Mouse (Mus musculus): ENCODE results near the gene Filip1. TPM values are rescaled to one million over a fixed set of nuclear protein-coding genes. Genes with fewer than 3 reads are reported as not detected.
A peak's percentile ranks its signal among the peaks of the same experiment; 100 is the strongest.

The Filip1 gene
- polyA plus RNA-seq, 1 experiment from 2014 or later = 3.5 TPM

GRCm38 (mm10) chr9:79807178-79807577 is 205.5 kb downstream of the Filip1 start:
- Histone ChIP-seq H3K27ac (replicated peaks; ENCODE audit: low read depth, low read length) (no peak overlapping the region), H3K4me3 (ENCODE audit: low read depth, low read length) (no peak overlapping the region), H3K36me3 (replicated peaks; ENCODE audit: control insufficient read depth, insufficient read depth, low read depth, low read length) (no peaks in the 10 kb centered on the region), H3K27me3 (ENCODE audit: control insufficient read depth, insufficient read depth, low read length) (no peaks in the 10 kb centered on the region), H3K4me2 (ENCODE audit: low read depth, low read length) (no peak overlapping the region), H3K4me1 (ENCODE audit: control insufficient read depth, insufficient read depth, low read length) (no peaks in the 10 kb centered on the region), H3K9ac (replicated peaks; ENCODE audit: low read length) (no peak overlapping the region), H3K9me3 (replicated peaks; ENCODE audit: control insufficient read depth, low read length) (no peaks in the 10 kb centered on the region)
- ATAC-seq (replicated peaks; ENCODE audit: insufficient number of reproducible peaks, low FRiP score, low TSS enrichment, low read depth) (no peak), DNase-seq (ENCODE audit: low spot score) (no peak)
- WGBS = 43% methylated on average over 4 of the region's 4 CpGs

DNA sequence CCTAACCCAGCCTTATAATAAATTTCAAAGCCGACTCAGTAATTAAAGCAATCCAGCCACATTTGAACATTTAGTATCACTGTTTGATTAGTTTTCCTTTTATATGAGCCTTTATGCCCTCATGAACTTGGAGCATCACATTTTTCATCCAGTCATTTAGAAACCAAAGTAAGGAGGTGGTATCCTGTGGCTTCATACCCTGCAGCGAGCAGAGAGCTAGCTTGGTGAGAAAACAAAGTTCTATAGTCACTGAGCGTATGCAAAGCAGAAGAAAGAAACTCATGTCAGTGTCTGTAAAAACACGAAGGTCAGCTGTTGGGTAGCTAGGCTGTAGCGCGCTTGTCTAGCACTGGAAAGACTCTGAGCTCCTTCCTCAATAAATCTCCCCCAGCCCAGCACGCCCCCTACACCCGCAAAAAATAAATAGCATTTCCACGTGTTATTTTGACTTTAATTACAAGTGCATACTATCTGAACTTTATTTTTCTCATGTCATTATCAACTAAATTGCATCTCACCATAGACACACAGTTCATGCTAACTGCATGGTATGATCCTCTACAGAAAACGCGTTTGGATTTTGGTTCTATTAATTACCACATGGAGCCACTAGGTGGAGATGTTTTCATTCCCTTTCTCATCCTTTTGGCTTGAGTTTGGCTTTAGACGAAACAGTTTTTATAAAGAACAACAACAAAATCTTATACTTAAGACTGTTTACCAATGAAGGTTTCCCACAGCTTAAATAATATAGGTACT is 206.2 kb downstream of the Filip1 start:
- H3K27me3 ChIP-seq (ENCODE audit: control insufficient read depth, insufficient read depth, low read length) = no peaks in the 10 kb centered on the region
- 52% methylated on average over 12 of the region's 12 CpGs for WGBS
- H3K4me2 ChIP-seq (ENCODE audit: low read depth, low read length) = no peak overlapping the region
- DNase-seq (ENCODE audit: low spot score) = peak; percentile 78
- H3K9me3 ChIP-seq (replicated peaks; ENCODE audit: control insufficient read depth, low read length) = no peaks in the 10 kb centered on the region
- no peak for ATAC-seq (replicated peaks; ENCODE audit: insufficient number of reproducible peaks, low FRiP score, low TSS enrichment, low read depth)
- no peaks in the 10 kb centered on the region for H3K36me3 ChIP-seq (replicated peaks; ENCODE audit: control insufficient read depth, insufficient read depth, low read depth, low read length)
- no peaks in the 10 kb centered on the region for H3K4me1 ChIP-seq (ENCODE audit: control insufficient read depth, insufficient read depth, low read length)
- H3K9ac ChIP-seq (replicated peaks; ENCODE audit: low read length) = no peak overlapping the region
- no peak overlapping the region for H3K4me3 ChIP-seq (ENCODE audit: low read depth, low read length)
- no peak overlapping the region for H3K27ac ChIP-seq (replicated peaks; ENCODE audit: low read depth, low read length)

GRCm38 (mm10) chr9:79805426-79805825 is 207.2 kb downstream of the Filip1 start:
- H3K9me3 ChIP-seq (replicated peaks; ENCODE audit: control insufficient read depth, low read length) = no peaks in the 10 kb centered on the region
- no peaks in the 10 kb centered on the region for H3K4me1 ChIP-seq (ENCODE audit: control insufficient read depth, insufficient read depth, low read length)
- no peak overlapping the region for H3K4me3 ChIP-seq (ENCODE audit: low read depth, low read length)
- H3K27ac ChIP-seq (replicated peaks; ENCODE audit: low read depth, low read length) = no peak overlapping the region
- ATAC-seq (replicated peaks; ENCODE audit: insufficient number of reproducible peaks, low FRiP score, low TSS enrichment, low read depth) (no peak), DNase-seq (ENCODE audit: low spot score) (no peak)
- no peak overlapping the region for H3K4me2 ChIP-seq (ENCODE audit: low read depth, low read length)
- no peaks in the 10 kb centered on the region for H3K36me3 ChIP-seq (replicated peaks; ENCODE audit: control insufficient read depth, insufficient read depth, low read depth, low read length)
- WGBS = 85% methylated on average over 10 of the region's 10 CpGs
- H3K9ac ChIP-seq (replicated peaks; ENCODE audit: low read length) = no peak overlapping the region
- no peaks in the 10 kb centered on the region for H3K27me3 ChIP-seq (ENCODE audit: control insufficient read depth, insufficient read depth, low read length)

- 60% methylated on average over 7 of the region's 7 CpGs for WGBS
- Histone ChIP-seq H3K36me3 (replicated peaks; ENCODE audit: control insufficient read depth, insufficient read depth, low read depth, low read length) (no peaks in the 10 kb centered on the region), H3K27ac (replicated peaks; ENCODE audit: low read depth, low read length) (no peak overlapping the region), H3K4me3 (ENCODE audit: low read depth, low read length) (no peak overlapping the region), H3K27me3 (ENCODE audit: control insufficient read depth, insufficient read depth, low read length) (no peaks in the 10 kb centered on the region), H3K9ac (replicated peaks; ENCODE audit: low read length) (no peak overlapping the region), H3K4me1 (ENCODE audit: control insufficient read depth, insufficient read depth, low read length) (no peaks in the 10 kb centered on the region), H3K4me2 (ENCODE audit: low read depth, low read length) (no peak overlapping the region), H3K9me3 (replicated peaks; ENCODE audit: control insufficient read depth, low read length) (no peaks in the 10 kb centered on the region)
- ATAC-seq (replicated peaks; ENCODE audit: insufficient number of reproducible peaks, low FRiP score, low TSS enrichment, low read depth) (no peak), DNase-seq (ENCODE audit: low spot score) (peak; percentile 10)
Measured at GRCm38 (mm10) chr9:79796461-79797135, 216.1 kb downstream of the Filip1 start.

GRCm38 (mm10) chr9:79795076-79795475 is 217.6 kb downstream of the Filip1 start:
- no peak overlapping the region for H3K27ac ChIP-seq (replicated peaks; ENCODE audit: low read depth, low read length)
- no peak overlapping the region for H3K9ac ChIP-seq (replicated peaks; ENCODE audit: low read length)
- no peaks in the 10 kb centered on the region for H3K27me3 ChIP-seq (ENCODE audit: control insufficient read depth, insufficient read depth, low read length)
- no peak for ATAC-seq (replicated peaks; ENCODE audit: insufficient number of reproducible peaks, low FRiP score, low TSS enrichment, low read depth)
- WGBS = 88% methylated on average over 1 of the region's 1 CpGs
- H3K4me1 ChIP-seq (ENCODE audit: control insufficient read depth, insufficient read depth, low read length) = no peaks in the 10 kb centered on the region
- H3K4me3 ChIP-seq (ENCODE audit: low read depth, low read length) = no peak overlapping the region
- H3K4me2 ChIP-seq (ENCODE audit: low read depth, low read length) = no peak overlapping the region
- H3K36me3 ChIP-seq (replicated peaks; ENCODE audit: control insufficient read depth, insufficient read depth, low read depth, low read length) = no peaks in the 10 kb centered on the region
- no peak for DNase-seq (ENCODE audit: low spot score)
- H3K9me3 ChIP-seq (replicated peaks; ENCODE audit: control insufficient read depth, low read length) = no peaks in the 10 kb centered on the region

GRCm38 (mm10) chr9:79792841-79793835 is 219.5 kb downstream of the Filip1 start, which contains the start of gene Tmem30a:
Gene Tmem30a, minus strand, starts transcription at chr9:79793507.
- Histone ChIP-seq H3K4me2 (ENCODE audit: low read depth, low read length) (peak within 1 kb of the TSS; percentile 58), H3K36me3 (replicated peaks; ENCODE audit: control insufficient read depth, insufficient read depth, low read depth, low read length) (no peaks in the 10 kb centered on the region), H3K9me3 (replicated peaks; ENCODE audit: control insufficient read depth, low read length) (no peaks in the 10 kb centered on the region), H3K4me3 (ENCODE audit: low read depth, low read length) (peak within 1 kb of the TSS; percentile 95), H3K27me3 (ENCODE audit: control insufficient read depth, insufficient read depth, low read length) (no peaks in the 10 kb centered on the region), H3K27ac (replicated peaks; ENCODE audit: low read depth, low read length) (peak within 1 kb of the TSS; percentile 87), H3K9ac (replicated peaks; ENCODE audit: low read length) (peak within 1 kb of the TSS; percentile 91), H3K4me1 (ENCODE audit: control insufficient read depth, insufficient read depth, low read length) (no peaks in the 10 kb centered on the region)
- peak; percentile 96 for DNase-seq (ENCODE audit: low spot score)
- WGBS = under 1% methylated on average over 89 of the region's 91 CpGs
- peak; percentile 97 for ATAC-seq (replicated peaks; ENCODE audit: insufficient number of reproducible peaks, low FRiP score, low TSS enrichment, low read depth)

- H3K4me3 ChIP-seq (ENCODE audit: low read depth, low read length) = no peak overlapping the region
- DNase-seq (ENCODE audit: low spot score) = no peak
- whole genome bisulfite sequencing = 83% methylated on average over 2 of the region's 2 CpGs
- no peaks in the 10 kb centered on the region for H3K27me3 ChIP-seq (ENCODE audit: control insufficient read depth, insufficient read depth, low read length)
- H3K9ac ChIP-seq (replicated peaks; ENCODE audit: low read length) = no peak overlapping the region
- no peaks in the 10 kb centered on the region for H3K9me3 ChIP-seq (replicated peaks; ENCODE audit: control insufficient read depth, low read length)
- no peaks in the 10 kb centered on the region for H3K36me3 ChIP-seq (replicated peaks; ENCODE audit: control insufficient read depth, insufficient read depth, low read depth, low read length)
- no peak for ATAC-seq (replicated peaks; ENCODE audit: insufficient number of reproducible peaks, low FRiP score, low TSS enrichment, low read depth)
- H3K27ac ChIP-seq (replicated peaks; ENCODE audit: low read depth, low read length) = no peak overlapping the region
- no peak overlapping the region for H3K4me2 ChIP-seq (ENCODE audit: low read depth, low read length)
- no peaks in the 10 kb centered on the region for H3K4me1 ChIP-seq (ENCODE audit: control insufficient read depth, insufficient read depth, low read length)
Measured at GRCm38 (mm10) chr9:79785794-79786085, 226.9 kb downstream of the Filip1 start.
